Mouse (Mus musculus): ENCODE measurements around the gene Pde11a. TPM values are rescaled to one million over a fixed set of nuclear protein-coding genes. Genes with fewer than 3 reads are reported as not detected.

Gene Pde11a
- polyA plus RNA-seq, 1 experiment from 2014 or later, result 0.23 TPM

GRCm38 (mm10) chr2:76097284-76097683 is 241.3 kb downstream of the Pde11a start:
- WGBS, result 59% methylated on average over 8 of the region's 8 CpGs
- ATAC-seq, result no peak
- Histone ChIP-seq H3K4me3 (ENCODE audit: low read length) (no peak overlapping the region), H3K4me1 (ENCODE audit: control insufficient read depth, insufficient read depth, low read length) (peaks cover 24% of the 10 kb centered on the region), H3K4me2 (ENCODE audit: low read depth, low read length) (peak overlapping the region; percentile 33), H3K27ac (ENCODE audit: low read length) (peak overlapping the region; percentile 33; the same call in 1 of the 2 replicates), H3K27me3 (replicated peaks; ENCODE audit: control insufficient read depth, insufficient read depth, low read length) (no peaks in the 10 kb centered on the region), H3K9me3 (ENCODE audit: control insufficient read depth, low read length) (no peaks in the 10 kb centered on the region), H3K9ac (ENCODE audit: low read depth, low read length) (no peak overlapping the region), H3K36me3 (ENCODE audit: control insufficient read depth, insufficient read depth, low read length) (no peaks in the 10 kb centered on the region)

- H3K4me2 ChIP-seq (ENCODE audit: low read depth, low read length), result no peak overlapping the region
- no peak for ATAC-seq
- no peaks in the 10 kb centered on the region for H3K27me3 ChIP-seq (replicated peaks; ENCODE audit: control insufficient read depth, insufficient read depth, low read length)
- no peaks in the 10 kb centered on the region for H3K36me3 ChIP-seq (ENCODE audit: control insufficient read depth, insufficient read depth, low read length)
- no peak overlapping the region for H3K4me3 ChIP-seq (ENCODE audit: low read length)
- no peak overlapping the region for H3K27ac ChIP-seq (ENCODE audit: low read length)
- H3K9ac ChIP-seq (ENCODE audit: low read depth, low read length), result no peak overlapping the region
- no peaks in the 10 kb centered on the region for H3K9me3 ChIP-seq (ENCODE audit: control insufficient read depth, low read length)
- H3K4me1 ChIP-seq (ENCODE audit: control insufficient read depth, insufficient read depth, low read length), result peaks cover 21% of the 10 kb centered on the region
- WGBS, result 91% methylated on average over 5 of the region's 5 CpGs
These were observed 242.7 kb downstream of the Pde11a start for GRCm38 (mm10) chr2:76095861-76096260.

- Histone ChIP-seq H3K4me1 (ENCODE audit: control insufficient read depth, insufficient read depth, low read length) (no peaks in the 10 kb centered on the region), H3K9ac (ENCODE audit: low read depth, low read length) (no peak overlapping the region), H3K36me3 (ENCODE audit: control insufficient read depth, insufficient read depth, low read length) (no peaks in the 10 kb centered on the region), H3K27me3 (replicated peaks; ENCODE audit: control insufficient read depth, insufficient read depth, low read length) (no peaks in the 10 kb centered on the region), H3K4me3 (ENCODE audit: low read length) (no peak overlapping the region), H3K9me3 (ENCODE audit: control insufficient read depth, low read length) (no peaks in the 10 kb centered on the region), H3K4me2 (ENCODE audit: low read depth, low read length) (no peak overlapping the region), H3K27ac (ENCODE audit: low read length) (peak overlapping the region; percentile 45)
- ATAC-seq, result 0 out of 2 replicates have a peak, but pooled peaks have one; percentile 49
These were observed 248.1 kb downstream of the Pde11a start for GRCm38 (mm10) chr2:76090506-76090905.

GRCm38 (mm10) chr2:76088844-76089243 is 249.7 kb downstream of the Pde11a start:
- H3K9ac ChIP-seq (ENCODE audit: low read depth, low read length), result no peak overlapping the region
- H3K36me3 ChIP-seq (ENCODE audit: control insufficient read depth, insufficient read depth, low read length), result no peaks in the 10 kb centered on the region
- 41% methylated on average over 4 of the region's 4 CpGs for WGBS
- H3K9me3 ChIP-seq (ENCODE audit: control insufficient read depth, low read length), result no peaks in the 10 kb centered on the region
- H3K4me2 ChIP-seq (ENCODE audit: low read depth, low read length), result no peak overlapping the region
- no peaks in the 10 kb centered on the region for H3K4me1 ChIP-seq (ENCODE audit: control insufficient read depth, insufficient read depth, low read length)
- peak; percentile 61; the same call in 1 of the 2 replicates for ATAC-seq
- peak overlapping the region; percentile 67 for H3K27ac ChIP-seq (ENCODE audit: low read length)
- no peak overlapping the region for H3K4me3 ChIP-seq (ENCODE audit: low read length)
- no peaks in the 10 kb centered on the region for H3K27me3 ChIP-seq (replicated peaks; ENCODE audit: control insufficient read depth, insufficient read depth, low read length)

GRCm38 (mm10) chr2:76088413-76088812 is 250.2 kb downstream of the Pde11a start:
- Histone ChIP-seq H3K36me3 (ENCODE audit: control insufficient read depth, insufficient read depth, low read length) (no peaks in the 10 kb centered on the region), H3K4me2 (ENCODE audit: low read depth, low read length) (no peak overlapping the region), H3K4me3 (ENCODE audit: low read length) (no peak overlapping the region), H3K4me1 (ENCODE audit: control insufficient read depth, insufficient read depth, low read length) (no peaks in the 10 kb centered on the region), H3K9me3 (ENCODE audit: control insufficient read depth, low read length) (no peaks in the 10 kb centered on the region), H3K27ac (ENCODE audit: low read length) (peak overlapping the region; percentile 67), H3K9ac (ENCODE audit: low read depth, low read length) (no peak overlapping the region), H3K27me3 (replicated peaks; ENCODE audit: control insufficient read depth, insufficient read depth, low read length) (no peaks in the 10 kb centered on the region)
- WGBS, result 53% methylated on average over 5 of the region's 5 CpGs
- no peak for ATAC-seq

GRCm38 (mm10) chr2:76087170-76087569 is 251.4 kb downstream of the Pde11a start:
- no peak overlapping the region for H3K4me3 ChIP-seq (ENCODE audit: low read length)
- H3K4me2 ChIP-seq (ENCODE audit: low read depth, low read length), result no peak overlapping the region
- no peak for ATAC-seq
- H3K27ac ChIP-seq (ENCODE audit: low read length), result peak overlapping the region; percentile 16; the same call in 1 of the 2 replicates
- H3K4me1 ChIP-seq (ENCODE audit: control insufficient read depth, insufficient read depth, low read length), result 0 out of 2 replicates have a peak, but pooled peaks cover under 1% of the 10 kb centered on the region
- H3K9me3 ChIP-seq (ENCODE audit: control insufficient read depth, low read length), result no peaks in the 10 kb centered on the region
- no peaks in the 10 kb centered on the region for H3K36me3 ChIP-seq (ENCODE audit: control insufficient read depth, insufficient read depth, low read length)
- no peaks in the 10 kb centered on the region for H3K27me3 ChIP-seq (replicated peaks; ENCODE audit: control insufficient read depth, insufficient read depth, low read length)
- WGBS, result 51% methylated on average over 3 of the region's 3 CpGs
- H3K9ac ChIP-seq (ENCODE audit: low read depth, low read length), result no peak overlapping the region

- 87% methylated on average over 4 of the region's 4 CpGs for WGBS
- Histone ChIP-seq H3K27me3 (replicated peaks; ENCODE audit: control insufficient read depth, insufficient read depth, low read length) (no peaks in the 10 kb centered on the region), H3K4me1 (ENCODE audit: control insufficient read depth, insufficient read depth, low read length) (0 out of 2 replicates have a peak, but pooled peaks cover 4% of the 10 kb centered on the region), H3K9ac (ENCODE audit: low read depth, low read length) (no peak overlapping the region), H3K4me2 (ENCODE audit: low read depth, low read length) (no peak overlapping the region), H3K36me3 (ENCODE audit: control insufficient read depth, insufficient read depth, low read length) (no peaks in the 10 kb centered on the region), H3K9me3 (ENCODE audit: control insufficient read depth, low read length) (no peaks in the 10 kb centered on the region), H3K27ac (ENCODE audit: low read length) (no peak overlapping the region), H3K4me3 (ENCODE audit: low read length) (no peak overlapping the region)
- ATAC-seq, result no peak
These were observed 253.6 kb downstream of the Pde11a start for GRCm38 (mm10) chr2:76084982-76085381.

- no peak overlapping the region for H3K4me3 ChIP-seq (ENCODE audit: low read length)
- no peaks in the 10 kb centered on the region for H3K9me3 ChIP-seq (ENCODE audit: control insufficient read depth, low read length)
- no peak for ATAC-seq
- H3K9ac ChIP-seq (ENCODE audit: low read depth, low read length), result no peak overlapping the region
- no peak overlapping the region for H3K4me2 ChIP-seq (ENCODE audit: low read depth, low read length)
- WGBS, result 61% methylated on average over 3 of the region's 3 CpGs
- H3K27me3 ChIP-seq (replicated peaks; ENCODE audit: control insufficient read depth, insufficient read depth, low read length), result no peaks in the 10 kb centered on the region
- H3K36me3 ChIP-seq (ENCODE audit: control insufficient read depth, insufficient read depth, low read length), result no peaks in the 10 kb centered on the region
- H3K27ac ChIP-seq (ENCODE audit: low read length), result no peak overlapping the region
- 0 out of 2 replicates have a peak, but pooled peaks cover 4% of the 10 kb centered on the region for H3K4me1 ChIP-seq (ENCODE audit: control insufficient read depth, insufficient read depth, low read length)
These were observed 254.7 kb downstream of the Pde11a start for GRCm38 (mm10) chr2:76083901-76084300.

GRCm38 (mm10) chr2:76083396-76083795 is 255.2 kb downstream of the Pde11a start:
- Histone ChIP-seq H3K4me3 (ENCODE audit: low read length) (no peak overlapping the region), H3K4me1 (ENCODE audit: control insufficient read depth, insufficient read depth, low read length) (0 out of 2 replicates have a peak, but pooled peaks cover 4% of the 10 kb centered on the region), H3K4me2 (ENCODE audit: low read depth, low read length) (no peak overlapping the region), H3K27me3 (replicated peaks; ENCODE audit: control insufficient read depth, insufficient read depth, low read length) (no peaks in the 10 kb centered on the region), H3K9ac (ENCODE audit: low read depth, low read length) (no peak overlapping the region), H3K27ac (ENCODE audit: low read length) (no peak overlapping the region), H3K9me3 (ENCODE audit: control insufficient read depth, low read length) (no peaks in the 10 kb centered on the region), H3K36me3 (ENCODE audit: control insufficient read depth, insufficient read depth, low read length) (no peaks in the 10 kb centered on the region)
- ATAC-seq, result no peak
- 88% methylated on average over 2 of the region's 2 CpGs for WGBS

- H3K9ac ChIP-seq (ENCODE audit: low read depth, low read length), result no peak overlapping the region
- no peaks in the 10 kb centered on the region for H3K27me3 ChIP-seq (replicated peaks; ENCODE audit: control insufficient read depth, insufficient read depth, low read length)
- 43% methylated on average over 5 of the region's 5 CpGs for WGBS
- no peak overlapping the region for H3K4me2 ChIP-seq (ENCODE audit: low read depth, low read length)
- H3K4me1 ChIP-seq (ENCODE audit: control insufficient read depth, insufficient read depth, low read length), result 0 out of 2 replicates have a peak, but pooled peaks cover 4% of the 10 kb centered on the region
- H3K4me3 ChIP-seq (ENCODE audit: low read length), result no peak overlapping the region
- ATAC-seq, result no peak
- no peak overlapping the region for H3K27ac ChIP-seq (ENCODE audit: low read length)
- H3K9me3 ChIP-seq (ENCODE audit: control insufficient read depth, low read length), result no peaks in the 10 kb centered on the region
- H3K36me3 ChIP-seq (ENCODE audit: control insufficient read depth, insufficient read depth, low read length), result no peaks in the 10 kb centered on the region
These were observed 256.6 kb downstream of the Pde11a start for GRCm38 (mm10) chr2:76081991-76082390.
